Mouse (Mus musculus) cerebellum, postnatal 25 days (tissue): ENCODE measurements around the gene Cdkn2a.

ENCODE experiments used
- DNase-seq, 2 experiments: peaks; one replicate each; pipeline ENCODE4 v3.0.0; 2021; ENCODE audit warnings: mixed read lengths in 2 of 2

The Cdkn2a gene

DNA sequence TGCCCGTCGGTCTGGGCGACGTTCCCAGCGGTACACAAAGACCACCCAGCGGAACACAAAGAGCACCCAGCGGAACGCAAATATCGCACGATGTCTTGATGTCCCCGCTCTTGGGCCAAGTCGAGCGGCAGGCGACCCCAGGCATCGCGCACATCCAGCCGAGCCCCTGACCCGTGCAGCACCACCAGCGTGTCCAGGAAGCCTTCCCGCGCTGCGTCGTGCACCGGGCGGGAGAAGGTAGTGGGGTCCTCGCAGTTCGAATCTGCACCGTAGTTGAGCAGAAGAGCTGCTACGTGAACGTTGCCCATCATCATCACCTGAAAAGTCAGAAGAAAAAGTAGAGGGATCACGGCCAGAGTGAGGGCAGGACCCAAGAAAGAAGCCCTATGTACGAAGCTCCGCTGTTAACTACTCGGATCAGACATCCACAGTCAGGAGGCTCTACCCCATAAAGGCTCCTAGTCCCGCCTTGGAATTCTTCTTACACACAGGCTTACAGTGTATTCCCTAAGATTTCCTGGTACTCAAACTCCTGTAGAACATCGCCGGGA, 17.7 kb downstream of the Cdkn2a start:
- no peak for DNase-seq

- no peak for DNase-seq
These were observed 18.5 kb downstream of the Cdkn2a start for GRCm38 (mm10) chr4:89275811-89276584.

DNA sequence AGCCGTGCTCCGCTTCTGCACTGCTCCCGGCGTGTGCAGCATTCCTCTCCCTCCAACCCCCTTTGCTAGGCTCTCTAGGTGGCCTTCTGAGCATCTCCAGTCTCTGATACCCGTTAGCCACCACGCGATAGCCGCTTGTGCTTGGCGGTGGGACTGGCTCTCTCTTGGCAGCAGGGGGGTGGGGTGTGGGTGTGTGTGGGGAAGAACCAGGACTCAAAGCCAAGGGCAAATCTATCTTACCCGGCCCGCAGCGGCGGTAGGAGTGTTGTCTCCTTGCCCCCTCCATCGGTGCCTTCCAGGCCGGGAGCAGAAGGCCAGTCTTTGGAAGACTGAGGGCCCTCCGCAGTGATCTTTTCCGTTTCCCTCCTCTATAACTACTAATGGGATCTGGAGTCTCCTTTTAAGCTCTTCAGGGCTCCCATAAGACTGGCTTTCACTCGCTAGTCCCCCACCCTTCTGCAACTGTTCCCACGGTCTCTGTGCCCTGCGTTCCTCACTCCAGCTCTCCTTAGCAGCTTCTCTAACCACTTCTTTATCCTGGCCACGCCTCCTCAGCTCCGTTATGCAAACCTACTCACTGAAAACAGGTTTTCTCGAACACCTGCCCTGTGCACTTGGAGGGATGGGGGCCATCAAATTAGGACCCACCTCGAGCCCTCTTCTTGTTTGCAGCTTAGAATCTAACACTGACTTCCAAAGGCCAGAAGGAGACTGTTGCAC, 19.5 kb downstream of the Cdkn2a start:
- DNase-seq: peak; percentile 10 to 13

- DNase-seq: no peak
These were observed 20.4 kb downstream of the Cdkn2a start for GRCm38 (mm10) chr4:89274006-89274405.

DNA sequence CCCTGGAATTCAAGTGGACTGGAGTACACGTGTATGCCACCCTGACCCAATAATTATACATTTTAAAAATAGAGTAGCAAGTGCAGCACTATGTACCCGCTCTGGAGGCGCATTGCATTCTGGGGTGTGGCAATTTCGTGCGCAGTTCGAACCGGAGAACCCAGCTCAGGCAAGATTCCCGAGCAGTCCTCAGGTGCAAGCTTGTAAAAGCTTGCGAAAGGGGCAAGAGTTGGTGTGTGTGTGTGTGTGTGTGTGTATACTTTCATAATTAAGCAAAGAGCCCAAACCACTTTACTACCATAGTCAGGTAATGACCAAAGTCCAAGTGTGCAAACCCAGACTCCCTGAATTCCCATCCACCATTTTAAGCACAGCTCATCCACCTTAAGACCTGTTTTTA, 20.9 kb downstream of the Cdkn2a start:
- DNase-seq: no peak

GRCm38 (mm10) chr4:89272961-89273540, 21.4 kb downstream of the Cdkn2a start:
- DNase-seq: peak in 1 of 2 experiments; percentile 12

DNA sequence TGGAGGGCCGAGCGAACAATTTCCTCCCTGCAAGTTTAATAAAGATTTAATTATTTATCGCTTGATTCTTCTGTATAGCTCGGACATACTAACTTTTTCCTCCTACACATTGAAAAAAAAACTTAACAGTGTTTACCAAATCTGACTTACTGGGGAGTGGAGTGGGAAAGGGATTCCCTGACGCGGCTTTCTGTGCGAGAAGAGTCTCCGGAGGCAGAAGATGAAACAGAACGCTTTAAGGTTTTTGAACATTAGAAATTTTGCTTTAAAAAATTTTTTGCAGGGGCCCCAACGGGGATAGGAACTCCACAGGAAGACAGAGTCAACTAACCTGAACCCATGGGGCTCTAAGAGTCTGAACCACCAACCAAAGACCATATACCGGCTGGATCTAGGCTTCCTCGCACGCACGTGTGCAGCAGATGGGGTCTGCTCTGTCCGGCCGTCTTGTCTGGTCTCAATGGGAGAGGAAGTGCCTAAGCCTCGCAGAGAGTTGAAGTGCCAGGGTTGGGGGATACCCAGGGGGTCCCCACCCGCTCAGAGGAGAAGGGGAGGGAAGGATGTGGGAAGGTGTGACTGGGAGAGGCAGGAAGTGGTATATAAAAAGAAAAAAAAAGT, 22.2 kb downstream of the Cdkn2a start:
- no peak for DNase-seq

- DNase-seq: no peak
These were observed 36.7 kb downstream of the Cdkn2a start for GRCm38 (mm10) chr4:89257768-89258167.

GRCm38 (mm10) chr4:89234446-89234845, 60.0 kb downstream of the Cdkn2a start:
- DNase-seq: no peak
